Mouse (Mus musculus): ENCODE data around the gene Rftn2. TPM values are rescaled to one million over a fixed set of nuclear protein-coding genes. Genes with fewer than 3 reads are reported as not detected.

Rftn2 gene
- polyA plus RNA-seq, 1 experiment from 2014 or later = 10.3 TPM

DNA sequence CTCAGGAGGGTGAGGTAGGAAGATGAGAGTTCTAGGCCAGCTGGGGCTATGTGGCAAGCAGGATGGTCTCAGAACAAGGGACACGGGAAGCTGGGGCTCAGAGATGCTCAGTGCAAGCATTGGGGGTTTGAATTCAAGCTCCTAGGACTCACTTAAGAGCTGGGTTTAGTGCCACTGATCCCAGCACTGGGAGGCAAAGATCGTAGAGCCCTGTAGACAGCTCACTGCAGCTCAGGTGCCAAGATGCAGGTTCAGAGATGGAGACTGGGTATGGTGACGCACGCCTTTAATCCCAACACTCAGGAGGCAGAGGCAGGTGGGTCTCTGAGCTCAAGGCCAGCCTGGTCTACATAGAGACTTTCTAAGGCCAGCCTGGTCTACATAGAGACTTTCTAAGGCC lies 69.3 kb downstream of the Rftn2 start:
- Histone ChIP-seq H3K4me3 (ENCODE audit: low read length) (no peak overlapping the region), H3K4me2 (ENCODE audit: low read depth, low read length) (no peak overlapping the region), H3K9me3 (replicated peaks; ENCODE audit: control insufficient read depth, low read length) (no peaks in the 10 kb centered on the region), H3K36me3 (ENCODE audit: control insufficient read depth, insufficient read depth) (peaks cover 22% of the 10 kb centered on the region), H3K9ac (ENCODE audit: low read length) (no peak overlapping the region), H3K4me1 (ENCODE audit: control insufficient read depth, insufficient read depth, low read length) (no peaks in the 10 kb centered on the region), H3K27me3 (ENCODE audit: control insufficient read depth, insufficient read depth, low read length) (no peaks in the 10 kb centered on the region), H3K27ac (ENCODE audit: low read length) (no peak overlapping the region)
- ATAC-seq (replicated peaks; ENCODE audit: extremely low read depth, insufficient read depth, low FRiP score) = no peak
- 95% methylated on average over 4 of the region's 4 CpGs for WGBS

DNA sequence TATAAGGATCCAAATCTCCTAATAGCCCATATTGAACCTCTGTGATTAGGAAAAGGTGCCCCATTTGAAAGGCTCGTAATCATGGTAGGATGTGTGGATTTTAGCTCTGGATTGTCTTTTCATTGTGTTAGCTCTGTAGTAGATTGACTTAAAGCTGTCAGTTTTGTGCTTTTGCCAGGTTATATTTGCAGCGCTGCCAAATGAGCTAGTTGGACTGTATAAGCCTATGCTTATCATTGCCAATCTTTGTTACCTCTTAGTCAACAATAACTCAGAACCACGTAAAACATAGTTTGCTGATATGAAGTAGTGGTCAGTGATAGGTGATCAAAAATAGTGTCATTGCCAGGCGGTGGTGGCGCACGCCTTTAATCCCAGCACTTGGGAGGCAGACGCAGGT lies 81.0 kb downstream of the Rftn2 start:
- H3K4me1 ChIP-seq (ENCODE audit: control insufficient read depth, insufficient read depth, low read length) = no peaks in the 10 kb centered on the region
- 85% methylated on average over 7 of the region's 7 CpGs for WGBS
- peaks cover 26% of the 10 kb centered on the region for H3K36me3 ChIP-seq (ENCODE audit: control insufficient read depth, insufficient read depth)
- ATAC-seq (replicated peaks; ENCODE audit: extremely low read depth, insufficient read depth, low FRiP score) = no peak
- no peaks in the 10 kb centered on the region for H3K27me3 ChIP-seq (ENCODE audit: control insufficient read depth, insufficient read depth, low read length)
- no peaks in the 10 kb centered on the region for H3K9me3 ChIP-seq (replicated peaks; ENCODE audit: control insufficient read depth, low read length)
- no peak overlapping the region for H3K4me2 ChIP-seq (ENCODE audit: low read depth, low read length)
- no peak overlapping the region for H3K4me3 ChIP-seq (ENCODE audit: low read length)
- no peak overlapping the region for H3K27ac ChIP-seq (ENCODE audit: low read length)
- H3K9ac ChIP-seq (ENCODE audit: low read length) = no peak overlapping the region

DNA sequence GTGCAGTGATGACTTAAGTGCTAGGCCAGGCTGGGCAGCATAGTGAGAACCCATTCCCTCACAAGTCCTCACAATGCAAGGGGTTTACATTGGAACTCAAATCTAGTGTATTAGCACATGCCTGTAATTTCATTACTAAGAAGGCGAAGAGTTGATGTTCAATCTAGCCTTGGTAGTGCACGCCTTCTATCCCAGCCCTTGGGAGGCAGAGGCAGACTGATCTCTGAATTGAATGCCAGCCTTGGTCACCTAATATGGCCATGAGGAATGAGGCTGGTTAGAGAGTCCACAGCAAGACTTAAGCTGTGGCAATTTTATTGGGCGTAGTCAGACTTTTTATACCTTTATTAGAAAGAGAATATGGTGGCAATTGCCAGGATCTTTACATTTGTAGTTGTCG lies 82.2 kb downstream of the Rftn2 start:
- peaks cover 21% of the 10 kb centered on the region for H3K36me3 ChIP-seq (ENCODE audit: control insufficient read depth, insufficient read depth)
- no peaks in the 10 kb centered on the region for H3K9me3 ChIP-seq (replicated peaks; ENCODE audit: control insufficient read depth, low read length)
- H3K4me3 ChIP-seq (ENCODE audit: low read length) = no peak overlapping the region
- H3K27me3 ChIP-seq (ENCODE audit: control insufficient read depth, insufficient read depth, low read length) = no peaks in the 10 kb centered on the region
- H3K4me2 ChIP-seq (ENCODE audit: low read depth, low read length) = no peak overlapping the region
- ATAC-seq (replicated peaks; ENCODE audit: extremely low read depth, insufficient read depth, low FRiP score) = no peak
- no peaks in the 10 kb centered on the region for H3K4me1 ChIP-seq (ENCODE audit: control insufficient read depth, insufficient read depth, low read length)
- 97% methylated on average over 4 of the region's 4 CpGs for WGBS
- H3K27ac ChIP-seq (ENCODE audit: low read length) = no peak overlapping the region
- H3K9ac ChIP-seq (ENCODE audit: low read length) = no peak overlapping the region

DNA sequence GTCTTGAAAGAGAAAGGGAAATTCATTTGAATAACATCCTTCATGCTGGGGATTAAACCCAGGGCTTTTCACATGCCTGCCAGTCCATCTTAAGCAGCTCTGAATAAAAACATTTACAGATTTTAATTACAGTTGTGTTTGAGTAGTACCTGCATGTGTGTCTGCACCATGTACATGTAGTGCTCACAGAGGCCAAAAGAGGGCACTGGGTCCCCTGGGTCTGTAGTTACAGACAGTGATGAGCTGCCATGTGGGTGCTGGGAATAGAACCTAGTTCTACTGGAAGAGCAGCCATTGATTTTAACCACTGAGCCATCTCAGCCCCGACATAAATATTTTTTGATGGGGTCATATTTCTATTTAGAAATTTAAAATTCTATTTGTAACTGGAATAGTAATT lies 90.7 kb downstream of the Rftn2 start:
- no peak overlapping the region for H3K27ac ChIP-seq (ENCODE audit: low read length)
- H3K4me2 ChIP-seq (ENCODE audit: low read depth, low read length) = no peak overlapping the region
- H3K4me3 ChIP-seq (ENCODE audit: low read length) = no peak overlapping the region
- H3K4me1 ChIP-seq (ENCODE audit: control insufficient read depth, insufficient read depth, low read length) = peaks cover 11% of the 10 kb centered on the region
- WGBS = 97% methylated on average over 1 of the region's 1 CpGs
- H3K9ac ChIP-seq (ENCODE audit: low read length) = no peak overlapping the region
- peaks cover 12% of the 10 kb centered on the region; the same call in 1 of the 2 replicates for H3K36me3 ChIP-seq (ENCODE audit: control insufficient read depth, insufficient read depth)
- no peak for ATAC-seq (replicated peaks; ENCODE audit: extremely low read depth, insufficient read depth, low FRiP score)
- H3K9me3 ChIP-seq (replicated peaks; ENCODE audit: control insufficient read depth, low read length) = no peaks in the 10 kb centered on the region
- no peaks in the 10 kb centered on the region for H3K27me3 ChIP-seq (ENCODE audit: control insufficient read depth, insufficient read depth, low read length)

DNA sequence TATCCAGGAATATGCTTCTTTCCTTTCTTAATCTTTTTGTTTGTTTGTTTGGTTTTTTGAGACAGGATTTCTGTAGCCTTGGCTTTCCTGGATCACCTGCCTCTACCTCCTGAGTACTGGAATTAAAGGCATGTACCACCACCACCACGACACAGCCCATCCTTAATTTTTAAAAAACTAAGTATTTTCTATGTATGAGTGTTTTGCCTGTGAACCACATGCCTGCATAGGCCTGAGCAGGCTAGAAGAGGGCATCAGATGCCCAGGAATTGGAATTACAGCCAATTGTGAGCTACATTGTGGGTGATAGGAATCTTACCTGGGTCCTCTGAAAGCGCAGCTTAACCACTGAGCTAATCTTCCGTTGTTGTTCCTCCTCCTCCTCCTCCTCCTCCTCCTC lies 92.3 kb downstream of the Rftn2 start:
- Histone ChIP-seq H3K36me3 (ENCODE audit: control insufficient read depth, insufficient read depth) (peaks cover 9% of the 10 kb centered on the region; the same call in 1 of the 2 replicates), H3K9ac (ENCODE audit: low read length) (no peak overlapping the region), H3K27ac (ENCODE audit: low read length) (no peak overlapping the region), H3K9me3 (replicated peaks; ENCODE audit: control insufficient read depth, low read length) (no peaks in the 10 kb centered on the region), H3K4me1 (ENCODE audit: control insufficient read depth, insufficient read depth, low read length) (peaks cover 14% of the 10 kb centered on the region), H3K27me3 (ENCODE audit: control insufficient read depth, insufficient read depth, low read length) (no peaks in the 10 kb centered on the region), H3K4me2 (ENCODE audit: low read depth, low read length) (no peak overlapping the region), H3K4me3 (ENCODE audit: low read length) (no peak overlapping the region)
- ATAC-seq (replicated peaks; ENCODE audit: extremely low read depth, insufficient read depth, low FRiP score) = no peak
- 90% methylated on average over 3 of the region's 3 CpGs for WGBS

DNA sequence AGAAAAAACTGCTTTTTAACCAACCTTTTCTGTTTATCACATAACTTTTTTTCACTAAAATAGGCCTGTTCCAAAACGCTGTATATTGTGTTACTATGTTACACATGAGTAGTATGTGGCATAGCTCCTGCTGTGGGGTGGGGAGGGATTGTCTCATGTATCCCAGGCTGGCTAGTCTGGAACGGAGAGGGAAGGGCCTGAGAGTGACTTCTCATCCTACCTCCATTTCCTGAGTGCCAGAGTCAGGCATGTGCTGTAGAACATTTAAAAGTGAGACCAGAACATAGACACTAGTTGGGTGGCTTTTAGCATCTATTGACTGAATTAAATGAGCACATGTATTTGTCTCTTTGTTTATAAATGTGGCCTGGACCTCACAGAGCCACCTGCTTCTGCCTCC lies 93.4 kb downstream of the Rftn2 start:
- 58% methylated on average over 2 of the region's 2 CpGs for WGBS
- Histone ChIP-seq H3K27ac (ENCODE audit: low read length) (no peak overlapping the region), H3K4me1 (ENCODE audit: control insufficient read depth, insufficient read depth, low read length) (peaks cover 14% of the 10 kb centered on the region), H3K27me3 (ENCODE audit: control insufficient read depth, insufficient read depth, low read length) (no peaks in the 10 kb centered on the region), H3K9me3 (replicated peaks; ENCODE audit: control insufficient read depth, low read length) (no peaks in the 10 kb centered on the region), H3K4me3 (ENCODE audit: low read length) (no peak overlapping the region), H3K4me2 (ENCODE audit: low read depth, low read length) (no peak overlapping the region), H3K36me3 (ENCODE audit: control insufficient read depth, insufficient read depth) (peaks cover 7% of the 10 kb centered on the region; the same call in 1 of the 2 replicates), H3K9ac (ENCODE audit: low read length) (no peak overlapping the region)
- ATAC-seq (replicated peaks; ENCODE audit: extremely low read depth, insufficient read depth, low FRiP score) = no peak

DNA sequence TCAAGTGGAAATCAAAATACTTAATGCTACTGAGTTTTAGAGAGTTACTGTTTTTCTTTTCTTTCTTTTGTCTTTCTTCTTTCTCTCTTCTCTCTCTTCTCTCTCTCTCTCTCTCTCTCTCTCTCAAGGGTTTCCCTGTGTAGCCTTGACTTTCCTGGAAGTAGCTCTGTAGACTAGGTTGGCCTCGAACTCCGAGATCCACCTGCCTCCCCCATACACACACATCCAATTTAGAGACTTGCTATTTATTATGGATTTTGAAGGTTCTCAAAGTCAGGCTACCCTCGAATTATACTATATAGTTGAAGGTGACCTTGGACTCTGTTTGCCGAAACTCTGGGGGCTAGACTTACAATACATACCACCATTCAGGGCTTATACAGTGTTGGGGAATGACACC lies 94.3 kb downstream of the Rftn2 start:
- Histone ChIP-seq H3K36me3 (ENCODE audit: control insufficient read depth, insufficient read depth) (peaks cover under 1% of the 10 kb centered on the region; the same call in 1 of the 2 replicates), H3K4me3 (ENCODE audit: low read length) (peak overlapping the region; percentile 100), H3K4me2 (ENCODE audit: low read depth, low read length) (peak overlapping the region; percentile 80), H3K4me1 (ENCODE audit: control insufficient read depth, insufficient read depth, low read length) (peaks cover 14% of the 10 kb centered on the region), H3K9ac (ENCODE audit: low read length) (peak overlapping the region; percentile 100), H3K27ac (ENCODE audit: low read length) (peak overlapping the region; percentile 32), H3K27me3 (ENCODE audit: control insufficient read depth, insufficient read depth, low read length) (no peaks in the 10 kb centered on the region), H3K9me3 (replicated peaks; ENCODE audit: control insufficient read depth, low read length) (no peaks in the 10 kb centered on the region)
- 42% methylated on average over 4 of the region's 4 CpGs for WGBS
- no peak for ATAC-seq (replicated peaks; ENCODE audit: extremely low read depth, insufficient read depth, low FRiP score)

DNA sequence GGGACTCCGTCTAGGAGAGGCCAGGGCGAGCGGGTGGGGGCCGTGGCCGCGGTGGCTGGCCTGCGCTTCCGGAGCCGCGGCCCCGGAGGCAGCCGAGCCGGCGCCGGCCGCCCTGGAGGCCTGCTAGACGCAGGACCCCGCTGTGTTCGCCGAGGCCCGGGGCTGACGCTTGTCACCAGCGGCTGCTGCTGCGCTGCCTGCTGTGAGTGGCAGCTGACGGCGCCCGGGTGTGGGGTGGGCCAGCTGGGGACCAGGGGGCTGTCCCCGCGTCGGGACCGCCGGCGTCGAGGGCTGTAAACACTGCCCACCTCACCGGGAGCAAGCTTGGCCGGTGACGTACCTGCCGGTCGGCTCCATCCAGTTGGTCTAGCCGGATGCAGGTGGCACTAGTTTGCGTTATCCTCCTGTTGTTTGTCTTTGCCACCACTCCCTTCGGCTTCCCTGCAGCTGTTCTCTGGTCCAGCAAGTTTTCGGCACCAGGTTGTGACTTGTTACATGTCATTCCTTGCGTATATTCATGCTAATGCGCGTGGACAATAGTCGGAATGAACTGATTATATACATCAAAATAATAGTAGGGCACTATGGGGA lies 95.1 kb downstream of the Rftn2 start:
- no peaks in the 10 kb centered on the region for H3K36me3 ChIP-seq (ENCODE audit: control insufficient read depth, insufficient read depth)
- H3K9me3 ChIP-seq (replicated peaks; ENCODE audit: control insufficient read depth, low read length) = no peaks in the 10 kb centered on the region
- H3K4me3 ChIP-seq (ENCODE audit: low read length) = peak overlapping the region; percentile 100
- peak; percentile 78 for ATAC-seq (replicated peaks; ENCODE audit: extremely low read depth, insufficient read depth, low FRiP score)
- H3K4me2 ChIP-seq (ENCODE audit: low read depth, low read length) = peak overlapping the region; percentile 80
- under 1% methylated on average over 47 of the region's 47 CpGs for WGBS
- no peaks in the 10 kb centered on the region for H3K27me3 ChIP-seq (ENCODE audit: control insufficient read depth, insufficient read depth, low read length)
- peak overlapping the region; percentile 98 for H3K27ac ChIP-seq (ENCODE audit: low read length)
- H3K9ac ChIP-seq (ENCODE audit: low read length) = peak overlapping the region; percentile 100
- peaks cover 14% of the 10 kb centered on the region for H3K4me1 ChIP-seq (ENCODE audit: control insufficient read depth, insufficient read depth, low read length)

DNA sequence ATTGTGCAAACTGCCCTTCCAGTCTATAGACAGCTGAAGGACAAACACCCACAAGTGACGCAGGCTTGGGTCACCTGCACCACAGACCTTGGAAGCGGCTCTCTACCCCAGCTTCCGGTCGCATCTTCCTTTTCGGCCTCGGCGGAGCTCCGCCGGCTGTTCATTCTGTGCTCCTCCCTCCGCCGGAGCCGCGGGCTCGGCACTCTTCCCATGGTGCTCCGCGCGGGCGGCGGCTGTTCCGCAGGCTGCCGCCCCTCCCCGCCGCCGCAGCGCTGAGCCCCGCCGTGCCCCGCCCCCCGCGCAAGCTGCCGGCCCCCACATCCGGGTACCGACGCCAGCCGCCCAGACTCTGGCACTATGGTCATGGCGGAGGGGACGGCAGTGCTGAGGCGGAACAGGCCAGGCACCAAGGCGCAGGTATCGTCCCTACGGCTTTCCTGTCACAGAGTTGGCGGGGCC lies 95.6 kb downstream of the Rftn2 start, which contains the start of gene Mob4:
Gene Mob4 (plus strand): TSS at position 289 of the 459 bp plus-strand sequence.
- Histone ChIP-seq H3K4me2 (ENCODE audit: low read depth, low read length) (peak within 1 kb of the TSS; percentile 80), H3K27me3 (ENCODE audit: control insufficient read depth, insufficient read depth, low read length) (no peaks in the 10 kb centered on the region), H3K9me3 (replicated peaks; ENCODE audit: control insufficient read depth, low read length) (no peaks in the 10 kb centered on the region), H3K4me3 (ENCODE audit: low read length) (peak within 1 kb of the TSS; percentile 100), H3K27ac (ENCODE audit: low read length) (peak within 1 kb of the TSS; percentile 98), H3K36me3 (ENCODE audit: control insufficient read depth, insufficient read depth) (no peaks in the 10 kb centered on the region), H3K9ac (ENCODE audit: low read length) (peak within 1 kb of the TSS; percentile 100), H3K4me1 (ENCODE audit: control insufficient read depth, insufficient read depth, low read length) (peaks cover 14% of the 10 kb centered on the region)
- ATAC-seq (replicated peaks; ENCODE audit: extremely low read depth, insufficient read depth, low FRiP score) = peak; percentile 93
- under 1% methylated on average over 35 of the region's 42 CpGs for WGBS

Measured in heart, embryonic 16.5 days (tissue).